Mouse (Mus musculus) stomach, postnatal 0 days (tissue): ENCODE measurements around the gene Ppih. TPM values are rescaled to one million over a fixed set of nuclear protein-coding genes. Genes with fewer than 3 reads are reported as not detected.

ENCODE experiments used
- ATAC-seq: fragments of 200-750 bp; cut with Nextera tagmentation; 2 replicates; pipeline ENCODE4 v1.8.0; 2017; ENCODE audit not compliant: low FRiP score, low TSS enrichment
- DNase-seq: peaks from one replicate; pipeline ENCODE4 v3.0.0-alpha.2; 2016; ENCODE audit warnings: low spot score
- H3K27ac ChIP-seq: fragments of 300-500 bp; sonication (generic); replicated peaks from 2 replicates; pipeline ENCODE4 v1.5.1; 2014; ENCODE audit warnings: mild to moderate bottlenecking, control low read depth
- H3K27me3 ChIP-seq: fragments of 300-500 bp; sonication (generic); 2 replicates; pipeline ENCODE4 v1.6.1; 2014; ENCODE audit warnings: low read length; ENCODE audit not compliant: control insufficient read depth, insufficient read depth
- H3K36me3 ChIP-seq: fragments of 300-500 bp; sonication (generic); 2 replicates; pipeline ENCODE4 v1.6.1; 2014; ENCODE audit warnings: low read length, mixed read lengths; ENCODE audit not compliant: control insufficient read depth, insufficient read depth
- H3K4me1 ChIP-seq: fragments of 300-500 bp; sonication (generic); replicated peaks from 2 replicates; pipeline ENCODE4 v1.6.1; 2014; ENCODE audit warnings: antibody characterized with exemption; ENCODE audit not compliant: control insufficient read depth, insufficient read depth
- H3K4me2 ChIP-seq: fragments of 300-500 bp; sonication (generic); replicated peaks from 2 replicates; pipeline ENCODE4 v1.6.1; 2014; ENCODE audit warnings: low read depth, mild to moderate bottlenecking, control low read depth, moderate library complexity
- H3K4me3 ChIP-seq: fragments of 300-500 bp; sonication (generic); 2 replicates; pipeline ENCODE4 v1.5.1; 2014; ENCODE audit warnings: low read depth, low read length, control low read depth
- H3K9ac ChIP-seq: fragments of 300-500 bp; sonication (generic); 2 replicates; pipeline ENCODE4 v1.6.1; 2014; ENCODE audit warnings: mild to moderate bottlenecking, low read length, control low read depth, mixed read lengths
- H3K9me3 ChIP-seq: fragments of 300-500 bp; sonication (generic); 2 replicates; pipeline ENCODE4 v1.6.1; 2016; ENCODE audit warnings: low read length; ENCODE audit not compliant: control insufficient read depth
- CTCF ChIP-seq: IDR thresholded peaks from 2 replicates; pipeline ENCODE4 v1.5.1; 2016; ENCODE audit warnings: antibody characterized with exemption, low read depth, mild to moderate bottlenecking, moderate library complexity
- EP300 ChIP-seq: optimal IDR thresholded peaks from 2 replicates; pipeline ENCODE3; 2016; ENCODE audit warnings: antibody characterized with exemption
- WGBS: fragments of 180-500 bp; shearing (Covaris S2); extraction: QIAGEN DNeasy Blood & Tissue Kit; methylation state at CpG from one replicate; pipeline ENCODE4 v1.1.7; 2014; 5-methylcytosine and 5-hydroxymethylcytosine counted together
- polyA plus RNA-seq: library from polyadenylated mRNA; unstranded; fragments of >200 nt; fragmentation: Nextera tagmentation; extraction: Ambion mirVana; gene quantifications from 2 replicates; pipeline ENCODE4 v1.2.1, GENCODE M21; 2015

The Ppih gene
- polyA plus RNA-seq, 1 experiment from 2014 or later, result 44.7 TPM

GRCm38 (mm10) chr4:119305418-119305817, 14.9 kb downstream of the Ppih start:
- TF ChIP-seq EP300, result no peak
- TF ChIP-seq CTCF, result no peak
- ATAC-seq (no peak), DNase-seq (no peak)
- Histone ChIP-seq H3K9me3 (no peaks in the 10 kb centered on the region), H3K27ac (no peak overlapping the region), H3K36me3 (0 out of 2 replicates have a peak, but pooled peaks cover 2% of the 10 kb centered on the region), H3K4me2 (no peak overlapping the region), H3K4me1 (no peaks in the 10 kb centered on the region), H3K9ac (no peak overlapping the region), H3K27me3 (no peaks in the 10 kb centered on the region), H3K4me3 (no peak overlapping the region)
- 81% methylated on average over 5 of the region's 5 CpGs for WGBS

GRCm38 (mm10) chr4:119303291-119303690, 17.1 kb downstream of the Ppih start:
- H3K4me3 ChIP-seq, result no peak overlapping the region
- no peaks in the 10 kb centered on the region for H3K4me1 ChIP-seq
- no peaks in the 10 kb centered on the region for H3K27me3 ChIP-seq
- TF ChIP-seq CTCF, result no peak
- TF ChIP-seq EP300, result no peak
- 0 out of 2 replicates have a peak, but pooled peaks cover 2% of the 10 kb centered on the region for H3K36me3 ChIP-seq
- no peaks in the 10 kb centered on the region for H3K9me3 ChIP-seq
- ATAC-seq (no peak), DNase-seq (no peak)
- H3K27ac ChIP-seq, result no peak overlapping the region
- 87% methylated on average over 8 of the region's 8 CpGs for WGBS
- no peak overlapping the region for H3K9ac ChIP-seq
- no peak overlapping the region for H3K4me2 ChIP-seq

- Histone ChIP-seq H3K9me3 (no peaks in the 10 kb centered on the region), H3K36me3 (no peaks in the 10 kb centered on the region), H3K4me3 (no peak overlapping the region), H3K27me3 (no peaks in the 10 kb centered on the region), H3K4me2 (no peak overlapping the region), H3K4me1 (no peaks in the 10 kb centered on the region), H3K9ac (no peak overlapping the region), H3K27ac (no peak overlapping the region)
- WGBS, result 59% methylated on average over 3 of the region's 3 CpGs
- TF ChIP-seq CTCF (no peak), EP300 (no peak)
- DNase-seq (no peak), ATAC-seq (no peak)
These were observed 18.6 kb downstream of the Ppih start for GRCm38 (mm10) chr4:119301777-119302176.

- no peaks in the 10 kb centered on the region for H3K9me3 ChIP-seq
- no peak for ATAC-seq
- H3K4me2 ChIP-seq, result no peak overlapping the region
- DNase-seq, result no peak
- H3K9ac ChIP-seq, result no peak overlapping the region
- WGBS, result 94% methylated on average over 3 of the region's 3 CpGs
- TF ChIP-seq EP300 (no peak), CTCF (no peak)
- H3K27me3 ChIP-seq, result no peaks in the 10 kb centered on the region
- H3K4me1 ChIP-seq, result no peaks in the 10 kb centered on the region
- no peak overlapping the region for H3K27ac ChIP-seq
- no peaks in the 10 kb centered on the region for H3K36me3 ChIP-seq
- H3K4me3 ChIP-seq, result no peak overlapping the region
These were observed 19.6 kb downstream of the Ppih start for GRCm38 (mm10) chr4:119300761-119301160.

- no peak overlapping the region for H3K4me2 ChIP-seq
- H3K9me3 ChIP-seq, result no peaks in the 10 kb centered on the region
- no peaks in the 10 kb centered on the region for H3K27me3 ChIP-seq
- no peaks in the 10 kb centered on the region for H3K36me3 ChIP-seq
- TF ChIP-seq EP300, result no peak
- TF ChIP-seq CTCF, result no peak
- H3K4me1 ChIP-seq, result 0 out of 2 replicates have a peak, but pooled peaks cover 4% of the 10 kb centered on the region
- no peak overlapping the region for H3K9ac ChIP-seq
- no peak overlapping the region for H3K4me3 ChIP-seq
- no peak overlapping the region for H3K27ac ChIP-seq
- 53% methylated on average over 2 of the region's 2 CpGs for WGBS
- ATAC-seq, result no peak
- no peak for DNase-seq
These were observed 23.0 kb downstream of the Ppih start for GRCm38 (mm10) chr4:119297361-119297760.

- Histone ChIP-seq H3K9me3 (no peaks in the 10 kb centered on the region), H3K9ac (peak overlapping the region; percentile 83), H3K4me3 (peak overlapping the region; percentile 83), H3K36me3 (no peaks in the 10 kb centered on the region), H3K27ac (peak overlapping the region; percentile 89; the same call in 1 of the 2 replicates), H3K27me3 (no peaks in the 10 kb centered on the region), H3K4me2 (peak overlapping the region; percentile 68), H3K4me1 (0 out of 2 replicates have a peak, but pooled peaks cover 4% of the 10 kb centered on the region)
- no peak for ATAC-seq
- WGBS, result 7% methylated on average over 6 of the region's 6 CpGs
- TF ChIP-seq CTCF (no peak), EP300 (no peak)
- no peak for DNase-seq
These were observed 25.3 kb downstream of the Ppih start for GRCm38 (mm10) chr4:119295134-119295453.
